Mouse (Mus musculus) cerebellum, adult 8-10 months (tissue): ENCODE measurements around the gene Kif16b.
"Not testable (repeated sequence)": the region's sequence is repeated elsewhere in the genome, so short reads cannot be mapped to it uniquely, and the experiment has no call there.

Experiments used
- DNase-seq: peaks from one replicate; pipeline ENCODE4 v3.0.0; 2022

Gene Kif16b

GRCm38 (mm10) chr2:142584851-142585737 is 316.2 kb downstream of the Kif16b start:
- DNase-seq = no peak

GRCm38 (mm10) chr2:142580449-142580848 is 320.9 kb downstream of the Kif16b start:
- no peak for DNase-seq

- DNase-seq = not testable (repeated sequence)
Observed at GRCm38 (mm10) chr2:142577414-142577813, 323.9 kb downstream of the Kif16b start.

- DNase-seq = no peak
Observed at GRCm38 (mm10) chr2:142569771-142570170, 331.6 kb downstream of the Kif16b start.
